In genomic region chr9:20781286-20781685, GRCm38 (mm10) we compare ENCODE assay signal across 35 mouse cellular contexts. TPM values are rescaled to one million over a fixed set of nuclear protein-coding genes. Genes with fewer than 3 reads are reported as not detected.
A peak's percentile ranks its signal among the peaks of the same experiment; 100 is the strongest.
DNase-seq lines count a peak whose midpoint lies in the region; ATAC-seq and TF ChIP-seq lines count a peak whose summit lies in the region.
"Had no signal": no experiment of that assay in that cellular context is flagged by ENCODE, and none has a peak within 500 bp of the region (broad histone marks: within the 10 kb centered on the region; RNA-seq: fewer than 3 reads in every experiment).

No protein-coding gene starts in this region.

- no peak overlapping the region for H3K9ac ChIP-seq in kidney, embryonic 15.5 days
- H3K9ac ChIP-seq in lung, postnatal 0 days (replicated peaks; ENCODE audit: low read depth), result no peak overlapping the region
- H3K9ac ChIP-seq: forebrain, postnatal 0 days; heart, embryonic 13.5 days; hindbrain, embryonic 14.5 days; limb, embryonic 15.5 days; lung, embryonic 14.5 days; neural tube, embryonic 12.5 days had no signal

- no peak for TF ChIP-seq EP300 in lung, postnatal 0 days (IDR thresholded peaks at IDR 0.05)

- H3K36me3 ChIP-seq in kidney, embryonic 15.5 days, result no peaks in the 10 kb centered on the region
- no peaks in the 10 kb centered on the region for H3K36me3 ChIP-seq in lung, postnatal 0 days (ENCODE audit: insufficient read depth, low read length)
- H3K36me3 ChIP-seq: heart, embryonic 13.5 days; limb, embryonic 15.5 days; neural tube, embryonic 12.5 days had no signal

- no peak for TF ChIP-seq CTCF in lung, postnatal 0 days (IDR thresholded peaks at IDR 0.05)

- H3K4me1 ChIP-seq in kidney, embryonic 15.5 days, result peaks cover 13% of the 10 kb centered on the region
- H3K4me1 ChIP-seq in lung, postnatal 0 days (ENCODE audit: insufficient read depth, low read depth, low read length), result no peaks in the 10 kb centered on the region
- H3K4me1 ChIP-seq: heart, embryonic 13.5 days; limb, embryonic 15.5 days; neural tube, embryonic 12.5 days had no signal

- DNase-seq in kidney, adult 8-10 months, result peak; percentile 61 to 63
- peak; percentile 5 for DNase-seq in lung, postnatal 0 days (ENCODE audit: low spot score)
- no peak for DNase-seq in lung, postnatal 25 days (ENCODE audit: low spot score)
- peak; percentile 52 for DNase-seq in adrenal gland, postnatal 10 days
- DNase-seq in kidney, postnatal 36 days, result peak; percentile 45 to 49
- DNase-seq in right cerebral cortex, adult 18-20 months, result no peak
- DNase-seq in urinary bladder, postnatal 4 days (ENCODE audit: low spot score in 2 of 2), result no peak
- DNase-seq: cerebellum, adult 11-12 months; cerebellum, postnatal 14 days; forebrain, postnatal 0 days; gastrocnemius, postnatal 25 days; heart, adult 18-20 months; layer of hippocampus, adult 9-11 months; left cerebral cortex, postnatal 4 days; lung, embryonic 14.5 days; lung, postnatal 4 days; midbrain, embryonic 14.5 days; right cerebral cortex, postnatal 25 days; spleen, adult 18-20 months had no signal

- no peaks in the 10 kb centered on the region; the same call in 1 of the 2 replicates for H3K9me3 ChIP-seq in kidney, embryonic 15.5 days (replicated peaks)
- H3K9me3 ChIP-seq in lung, postnatal 0 days (ENCODE audit: low read length), result no peaks in the 10 kb centered on the region; the same call in 1 of the 2 replicates
- H3K9me3 ChIP-seq: heart, embryonic 13.5 days; limb, embryonic 15.5 days; neural tube, embryonic 12.5 days had no signal

- H3K4me2 ChIP-seq in kidney, embryonic 15.5 days, result no peak overlapping the region
- no peak overlapping the region for H3K4me2 ChIP-seq in lung, postnatal 0 days (replicated peaks; ENCODE audit: low read depth, low read length)
- H3K4me2 ChIP-seq: heart, embryonic 13.5 days; hindbrain, embryonic 14.5 days; limb, embryonic 15.5 days; lung, embryonic 14.5 days; neural tube, embryonic 12.5 days had no signal

- H3K27ac ChIP-seq in kidney, embryonic 15.5 days, result no peak overlapping the region
- no peak overlapping the region for H3K27ac ChIP-seq in lung, postnatal 0 days (ENCODE audit: low read length)
- H3K27ac ChIP-seq: heart, embryonic 13.5 days; hindbrain, embryonic 14.5 days; left cerebral cortex, adult 2 months; limb, embryonic 15.5 days; neural tube, embryonic 12.5 days had no signal

- ATAC-seq in kidney, embryonic 15.5 days (replicated peaks; ENCODE audit: low FRiP score), result no peak
- no peak for ATAC-seq in lung, postnatal 0 days
- ATAC-seq: forebrain, postnatal 0 days; inflammation-experienced regulatory T-cells, adult 6 months had no signal

- no peaks in the 10 kb centered on the region for H3K27me3 ChIP-seq in kidney, embryonic 15.5 days
- no peaks in the 10 kb centered on the region for H3K27me3 ChIP-seq in lung, postnatal 0 days (replicated peaks; ENCODE audit: insufficient read depth, low read length)
- H3K27me3 ChIP-seq: heart, embryonic 13.5 days; limb, embryonic 15.5 days; neural tube, embryonic 12.5 days had no signal

- no peak overlapping the region for H3K4me3 ChIP-seq in kidney, embryonic 15.5 days (replicated peaks)
- no peak overlapping the region for H3K4me3 ChIP-seq in lung, postnatal 0 days (ENCODE audit: low read depth, low read length)
- H3K4me3 ChIP-seq: heart, embryonic 13.5 days; left cerebral cortex, adult 2 months; limb, embryonic 15.5 days; neural tube, embryonic 12.5 days had no signal

- 64% methylated on average over 3 of the region's 3 CpGs for WGBS in kidney, embryonic 15.5 days
- 84% methylated on average over 3 of the region's 3 CpGs for WGBS in lung, postnatal 0 days

RNA-seq across cellular contexts. Expression of gene Col5a3, which starts 33.6 kb away (rescaled TPM):
- polyA plus RNA-seq in kidney, embryonic 15.5 days (2015; fragmentation: Nextera tagmentation; extraction: Ambion mirVana), result 2.5 and 4.4 TPM in 2 replicates
- polyA plus RNA-seq in lung, postnatal 0 days (2015; fragmentation: Nextera tagmentation; extraction: Ambion mirVana), result 0.44 and 0.56 TPM in 2 replicates
- 100 to 1,000 TPM in 1 of 2 experiments, 10 to 100 TPM in 1; 99.1 to 106 TPM for total RNA-seq in adrenal gland, postnatal 10 days (2021)
- total RNA-seq: megakaryocyte-erythroid progenitor cell, adult 5-6 weeks had no signal
- polyA plus RNA-seq: inflammation-experienced regulatory T-cells, adult 6 months had no signal

RNA-seq across cellular contexts. Expression of gene Olfm2, which starts 35.1 kb away (rescaled TPM):
- polyA plus RNA-seq in kidney, embryonic 15.5 days (2015; fragmentation: Nextera tagmentation; extraction: Ambion mirVana), result 4.7 and 7.1 TPM in 2 replicates
- 0.36 and 0.55 TPM in 2 replicates for polyA plus RNA-seq in lung, postnatal 0 days (2015; fragmentation: Nextera tagmentation; extraction: Ambion mirVana)
- total RNA-seq in adrenal gland, postnatal 10 days (2021), result 1 to 10 TPM; 3.3 to 6.4 TPM
- total RNA-seq: megakaryocyte-erythroid progenitor cell, adult 5-6 weeks had no signal

RNA-seq across cellular contexts. Expression of gene Rdh8, which starts 37.0 kb away (rescaled TPM):
- polyA plus RNA-seq in kidney, embryonic 15.5 days (2015; fragmentation: Nextera tagmentation; extraction: Ambion mirVana), result not detected in 2 replicates
- not detected in 2 replicates for polyA plus RNA-seq in lung, postnatal 0 days (2015; fragmentation: Nextera tagmentation; extraction: Ambion mirVana)
- total RNA-seq in adrenal gland, postnatal 10 days (2021), result not detected
- total RNA-seq: forebrain, postnatal 0 days; heart, adult 18-20 months; heart, postnatal 25 days; left cerebral cortex, adult 2 months; left cerebral cortex, postnatal 4 days; megakaryocyte-erythroid progenitor cell, adult 5-6 weeks; MEL had no signal
- polyA plus RNA-seq: C2C12; embryonic facial prominence, embryonic 11.5 days; forebrain, embryonic 11.5 days; forebrain, postnatal 0 days; heart, embryonic 13.5 days; hindbrain, embryonic 14.5 days; inflammation-experienced regulatory T-cells, adult 6 months; large intestine, adult 2 months; limb, embryonic 15.5 days; lung, embryonic 14.5 days; midbrain, embryonic 14.5 days; neural tube, embryonic 12.5 days; thymus, postnatal 0 days; urinary bladder, adult 2 months had no signal

Comparison
In these comparisons a context has a peak if more than half of its experiments do, and no peak if none do; other contexts are left out.
1. DNase-seq: peak in kidney, adult 8-10 months (2 of 2), lung, postnatal 0 days (single experiment), adrenal gland, postnatal 10 days (single experiment) and kidney, postnatal 36 days (2 of 2); none in lung, postnatal 25 days (single experiment), right cerebral cortex, adult 18-20 months (single experiment) and urinary bladder, postnatal 4 days (0 of 2).